Mouse (Mus musculus) kidney, postnatal 4 days (tissue): ENCODE measurements around the gene Mreg.
A peak's percentile ranks its signal among the peaks of the same experiment; 100 is the strongest.

Source experiments
- DNase-seq, 2 experiments: peaks; one replicate each; pipeline ENCODE4 v3.0.0; 2021; ENCODE audit warnings: mixed read lengths in 2 of 2

Mreg gene

DNA sequence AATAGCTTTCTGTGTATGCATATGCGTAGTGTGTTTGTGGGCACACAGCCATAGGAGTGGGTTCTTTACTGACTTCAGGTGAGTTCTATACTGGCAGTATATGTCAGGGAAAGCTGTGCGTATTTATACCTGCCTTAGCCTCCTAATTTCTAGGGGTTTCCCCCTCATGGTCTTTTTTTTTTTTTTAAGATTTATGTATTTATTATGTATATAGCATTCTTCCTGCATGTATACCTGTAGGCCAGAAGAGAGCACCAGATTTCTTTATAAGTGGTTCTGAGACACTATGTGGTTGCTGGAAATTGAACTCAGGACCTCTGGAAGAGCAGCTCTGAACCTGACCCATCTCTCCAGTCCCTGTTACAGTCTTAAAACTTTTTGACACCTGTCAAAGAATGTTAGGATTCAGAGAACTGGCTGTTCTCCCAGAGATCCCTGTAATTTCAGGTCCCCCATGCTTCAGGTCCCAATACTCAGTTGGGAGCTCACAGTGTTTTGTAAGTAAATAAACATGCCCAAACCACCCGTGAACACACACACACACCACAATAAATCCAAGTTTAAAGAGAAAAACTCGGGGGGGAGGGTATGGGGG lies 14.9 kb upstream of the Mreg start:
- DNase-seq = no peak

GRCm38 (mm10) chr1:72226172-72226886 lies 14.2 kb upstream of the Mreg start:
- DNase-seq = peak; percentile 33 to 56

DNA sequence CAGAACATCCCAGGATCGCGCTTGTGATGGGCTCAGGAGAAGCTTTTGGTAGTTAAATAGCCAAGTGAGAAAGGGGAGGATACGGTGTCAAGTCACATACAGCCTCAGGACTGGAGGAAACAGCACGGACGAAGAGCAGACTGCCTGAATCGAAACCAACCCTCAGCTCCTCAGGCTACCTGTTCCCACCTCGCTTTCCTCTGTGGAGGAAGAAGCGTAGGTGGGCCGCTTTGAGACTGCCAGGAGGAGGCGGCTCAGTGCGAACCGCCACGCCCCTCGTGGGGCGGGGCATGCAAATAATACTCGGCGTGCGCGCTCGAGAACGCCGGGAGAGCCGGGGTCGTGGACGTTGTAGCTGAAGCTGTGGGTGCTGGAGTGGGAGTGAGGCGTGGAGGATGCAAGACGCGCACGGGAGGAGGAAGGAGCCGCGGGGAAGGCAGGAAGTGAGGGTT lies 13.6 kb upstream of the Mreg start:
- peak; percentile 88 to 91 for DNase-seq

DNA sequence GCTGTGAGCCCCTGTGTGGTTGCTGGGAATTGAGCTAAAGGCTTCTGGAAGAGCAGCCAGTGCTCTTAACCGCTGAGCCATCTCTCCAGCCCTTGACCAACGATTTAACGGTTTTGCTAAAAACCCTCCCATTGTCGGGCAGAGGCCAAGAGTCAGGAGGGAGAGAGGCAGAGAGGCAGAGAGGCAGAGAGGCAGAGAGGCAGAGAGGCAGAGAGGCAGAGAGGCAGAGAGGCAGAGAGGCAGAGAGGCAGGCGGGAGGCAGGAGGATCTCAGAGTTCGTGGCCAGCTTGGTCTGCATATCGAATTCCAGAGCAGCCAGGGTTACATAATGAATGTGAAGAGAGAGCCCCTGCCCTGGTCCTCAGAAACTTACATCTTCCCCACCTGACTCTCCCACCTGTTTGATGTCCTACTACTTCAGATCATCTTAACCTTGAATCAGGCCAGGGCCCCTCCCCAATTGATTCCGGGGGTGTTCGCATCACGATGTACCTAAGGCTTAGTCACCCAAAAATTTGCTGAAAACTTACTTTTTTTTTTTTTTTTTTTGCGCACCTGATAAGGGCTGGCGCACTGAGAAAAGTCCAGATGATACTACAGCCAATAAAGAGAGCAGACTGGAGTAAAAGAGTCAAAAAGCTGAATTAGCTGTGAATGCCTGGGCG lies 13.1 kb upstream of the Mreg start:
- DNase-seq = peak in 1 of 2 experiments; percentile 17

DNA sequence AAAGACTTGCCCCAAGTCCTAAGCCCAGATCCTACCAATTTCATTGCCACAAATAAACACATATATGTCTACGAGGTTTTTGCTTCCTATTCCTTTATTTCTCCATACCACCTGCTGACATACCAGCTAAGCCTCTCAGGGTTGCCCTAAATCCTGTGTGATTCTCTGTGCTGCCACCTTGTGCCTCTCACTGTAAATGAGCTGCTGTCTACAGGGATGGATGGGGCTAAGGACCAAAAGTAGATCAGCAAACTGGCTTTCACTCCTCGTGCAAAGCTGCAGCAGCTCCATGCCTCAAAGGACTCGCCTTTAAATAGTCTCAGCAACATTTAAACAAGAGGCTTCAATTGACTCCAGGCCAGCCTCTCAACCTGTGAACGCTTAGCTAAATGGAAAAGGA lies 7.9 kb upstream of the Mreg start:
- peak in 1 of 2 experiments; percentile 29 for DNase-seq

- DNase-seq = no peak
Measured at GRCm38 (mm10) chr1:72219116-72219515, 7.0 kb upstream of the Mreg start.

GRCm38 (mm10) chr1:72218626-72219025 lies 6.5 kb upstream of the Mreg start:
- DNase-seq = no peak

- no peak for DNase-seq
Measured at GRCm38 (mm10) chr1:72216761-72217160, 4.7 kb upstream of the Mreg start.

DNA sequence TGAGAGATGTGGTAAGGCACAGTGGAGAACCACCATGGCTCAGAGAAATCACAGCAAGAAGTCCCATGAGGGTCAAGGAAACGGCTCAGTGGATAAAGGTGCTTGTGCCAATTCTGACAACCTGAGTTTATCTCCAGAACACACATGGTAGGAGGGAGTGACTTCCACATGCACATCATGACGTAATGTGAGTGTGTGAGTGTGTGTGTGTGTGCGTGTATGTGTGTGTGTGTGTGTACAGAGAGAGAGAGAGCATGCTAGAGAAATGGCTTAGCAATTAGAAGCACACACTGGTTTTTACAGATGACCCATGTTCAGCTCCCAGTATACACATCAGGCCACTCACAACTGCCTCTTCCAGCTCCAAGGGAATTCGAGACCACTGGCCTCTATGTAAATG lies 3.1 kb upstream of the Mreg start:
- DNase-seq = no peak

GRCm38 (mm10) chr1:72214470-72214961 lies 2.4 kb upstream of the Mreg start:
- DNase-seq = no peak

DNA sequence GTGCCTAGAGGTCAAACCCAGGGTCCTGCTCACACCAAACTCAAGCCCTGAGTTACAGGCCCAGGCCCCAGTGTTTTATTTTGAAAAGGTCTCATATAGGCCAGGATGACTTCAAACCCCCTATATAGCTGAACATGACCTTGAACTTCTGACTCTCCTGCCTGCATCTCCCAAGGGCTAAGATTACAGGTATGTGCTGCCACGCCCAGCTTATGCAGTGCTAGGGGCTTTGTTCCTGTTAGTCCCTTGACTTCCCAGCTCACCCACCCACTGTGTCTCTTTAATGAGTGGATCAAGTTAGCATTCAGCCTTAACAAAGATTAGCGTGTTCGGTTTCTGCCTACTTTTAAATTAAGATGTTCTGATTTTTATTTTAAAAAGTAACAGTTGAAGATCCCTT lies 1.8 kb upstream of the Mreg start:
- DNase-seq = no peak

DNA sequence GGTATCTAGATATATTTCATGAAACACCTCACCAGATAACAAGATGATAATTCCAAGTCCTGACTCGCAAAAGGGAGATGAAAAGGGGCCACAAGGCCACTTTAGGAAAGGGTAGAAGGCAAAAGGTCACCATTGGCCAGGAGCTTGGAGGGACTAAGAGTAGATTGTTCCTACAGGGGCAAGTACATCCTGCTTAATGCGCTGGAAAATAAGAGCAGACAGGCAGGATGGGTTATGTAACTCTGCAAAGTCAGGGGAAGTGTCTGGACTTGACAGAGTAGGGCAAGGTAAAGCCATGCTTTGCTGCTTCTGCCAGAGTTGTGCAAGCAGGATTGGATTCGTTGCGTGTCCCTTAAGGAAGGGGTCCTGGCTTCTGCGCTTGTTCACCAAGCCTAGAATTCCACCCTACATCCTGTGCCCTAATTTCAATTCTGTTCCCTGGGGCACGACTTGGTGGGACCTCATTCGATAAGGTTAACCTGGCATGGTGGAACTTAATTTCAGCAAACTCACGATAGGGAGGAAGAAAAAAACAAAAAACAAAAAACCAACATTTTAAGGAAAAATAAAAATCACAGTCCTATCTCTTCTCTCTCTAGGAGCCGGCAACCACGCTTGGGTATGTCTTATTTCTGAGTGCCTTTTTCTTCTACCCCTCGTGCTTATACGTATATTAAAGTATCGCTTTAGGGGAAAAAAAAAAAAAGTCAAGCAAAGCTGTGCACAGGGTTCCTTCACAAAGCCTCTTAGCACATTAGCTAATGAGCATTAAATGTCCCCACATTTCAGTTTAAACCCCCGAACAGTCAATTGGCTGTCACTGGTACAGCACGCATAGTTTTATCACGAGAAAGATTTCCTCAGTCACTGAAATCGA lies 1.1 kb downstream of the Mreg start:
- DNase-seq = no peak

DNA sequence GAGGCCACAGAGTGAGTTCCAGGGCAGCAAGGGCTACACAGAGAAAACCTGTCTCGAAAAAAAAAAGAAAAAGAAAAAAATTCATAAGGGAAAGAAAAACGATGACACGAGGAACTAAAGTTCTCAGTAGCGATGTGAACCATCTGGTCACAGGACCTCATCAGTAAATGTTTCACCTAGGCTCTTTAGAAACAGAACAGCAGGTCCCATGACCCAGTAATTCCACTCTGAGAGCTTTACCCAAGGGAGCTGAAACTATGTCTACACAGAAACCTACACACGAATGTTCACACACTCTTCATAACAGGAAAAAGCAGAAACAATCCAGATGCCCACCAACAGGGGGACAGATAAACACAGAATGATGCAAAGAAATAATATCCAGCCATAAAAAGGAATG lies 4.0 kb downstream of the Mreg start:
- DNase-seq = no peak

DNA sequence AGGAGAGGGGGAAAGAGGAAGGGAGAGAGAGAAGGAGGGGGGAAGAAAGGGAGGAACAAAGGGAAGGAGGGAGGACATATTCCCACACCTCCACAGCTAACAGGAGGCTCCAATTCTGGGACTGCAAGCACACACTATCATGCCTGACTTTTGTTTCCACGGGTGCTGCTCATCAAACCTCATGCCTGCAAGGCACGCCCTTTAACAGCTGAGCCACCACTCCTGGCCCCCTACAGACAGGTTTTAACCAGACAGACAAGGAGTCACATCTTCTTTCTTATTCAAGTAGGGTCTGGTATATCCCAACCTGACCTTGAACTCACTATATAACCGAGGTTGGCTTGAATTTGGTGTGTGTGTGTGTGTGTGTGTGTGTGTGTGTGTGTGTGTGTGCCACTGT lies 7.0 kb downstream of the Mreg start:
- no peak for DNase-seq

GRCm38 (mm10) chr1:72203204-72203603 lies 8.9 kb downstream of the Mreg start:
- no peak for DNase-seq

DNA sequence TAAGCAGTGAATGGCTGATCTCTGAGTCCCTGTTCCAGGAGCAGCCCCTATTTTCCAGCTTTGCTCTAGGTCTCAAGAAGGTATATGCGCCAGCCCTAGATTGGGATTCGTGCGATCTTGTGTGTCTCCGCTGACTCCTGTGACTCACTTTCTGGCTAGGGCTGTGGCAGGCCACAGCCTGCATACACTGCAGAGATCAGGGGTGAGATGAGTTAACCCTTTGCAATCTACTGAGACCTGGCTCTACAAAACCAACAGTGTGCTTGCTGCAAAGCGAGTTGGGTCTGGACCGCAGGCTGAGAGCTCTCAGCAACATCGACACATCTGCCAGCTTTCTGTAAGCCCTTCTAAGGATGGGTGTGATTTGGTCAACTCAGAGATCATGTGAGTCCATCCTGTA lies 9.4 kb downstream of the Mreg start:
- no peak for DNase-seq

DNA sequence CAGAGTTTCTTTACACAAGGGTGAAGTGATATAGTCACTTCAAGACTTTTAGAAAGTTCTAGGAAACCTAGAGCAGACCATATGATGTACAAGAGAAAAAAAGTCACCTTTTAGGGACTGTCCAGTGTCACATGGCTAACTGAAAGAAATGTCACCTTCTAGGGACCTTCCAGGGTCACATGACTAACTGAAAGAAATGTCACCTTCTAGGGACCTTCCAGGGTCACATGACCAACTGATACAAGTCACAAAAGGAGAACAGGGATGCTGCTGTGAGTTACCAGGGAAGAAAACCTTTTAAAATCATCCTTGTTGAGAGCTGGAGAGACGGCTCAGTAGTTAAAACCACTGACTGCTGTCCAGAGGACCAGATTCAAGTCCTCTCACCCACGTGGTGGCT lies 10.0 kb downstream of the Mreg start:
- DNase-seq = no peak

DNA sequence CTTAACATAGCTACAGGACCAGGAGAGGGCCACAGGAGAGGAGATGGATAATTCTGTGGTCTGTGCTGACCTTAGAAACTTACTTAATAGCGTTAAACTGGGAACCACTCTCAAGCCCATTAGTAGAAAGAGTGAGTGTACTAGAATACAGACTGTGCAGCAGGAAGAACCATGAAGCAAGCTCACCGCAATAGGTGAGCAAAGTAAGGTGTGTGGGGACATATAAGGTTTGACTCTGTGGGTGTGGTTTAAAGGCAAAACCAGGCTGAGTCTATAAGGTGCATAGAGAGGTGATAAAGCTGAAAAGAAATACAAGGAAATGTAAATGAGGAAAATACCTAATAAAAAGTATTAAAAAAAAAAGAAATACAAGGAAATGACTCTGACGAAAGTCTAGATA lies 11.0 kb downstream of the Mreg start:
- no peak for DNase-seq

DNA sequence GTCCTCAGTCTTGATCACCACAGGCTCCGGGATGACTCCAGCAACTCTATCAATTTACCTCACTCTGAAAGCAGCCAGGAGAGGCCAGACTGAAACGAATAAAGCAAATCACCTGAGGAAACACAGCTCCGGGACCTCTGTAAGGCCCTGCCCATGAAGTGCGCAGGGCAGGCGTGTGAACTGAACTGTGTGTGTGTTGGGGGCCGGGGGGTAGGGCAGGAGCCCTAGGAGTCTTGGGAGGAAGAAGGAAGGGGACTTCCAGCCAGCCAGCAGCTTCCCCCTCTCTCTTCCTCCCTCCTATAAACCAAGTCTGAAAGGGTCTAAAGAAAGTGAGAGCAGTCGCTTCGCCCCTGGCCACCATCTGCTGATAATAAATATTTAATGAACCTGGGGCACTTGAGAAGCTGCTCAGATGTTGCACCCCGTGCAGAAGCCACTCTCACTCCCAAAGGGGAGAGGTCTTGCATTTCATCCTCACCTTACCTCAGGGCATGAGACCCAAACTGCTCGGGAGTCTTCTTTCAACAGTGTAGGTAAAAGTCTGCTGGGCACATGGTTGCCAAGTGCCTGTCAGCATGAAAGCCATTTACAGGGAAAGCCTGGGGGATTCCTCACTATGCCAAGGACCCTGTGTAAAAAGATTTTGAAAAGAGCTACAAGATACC lies 13.8 kb downstream of the Mreg start:
- no peak for DNase-seq

DNA sequence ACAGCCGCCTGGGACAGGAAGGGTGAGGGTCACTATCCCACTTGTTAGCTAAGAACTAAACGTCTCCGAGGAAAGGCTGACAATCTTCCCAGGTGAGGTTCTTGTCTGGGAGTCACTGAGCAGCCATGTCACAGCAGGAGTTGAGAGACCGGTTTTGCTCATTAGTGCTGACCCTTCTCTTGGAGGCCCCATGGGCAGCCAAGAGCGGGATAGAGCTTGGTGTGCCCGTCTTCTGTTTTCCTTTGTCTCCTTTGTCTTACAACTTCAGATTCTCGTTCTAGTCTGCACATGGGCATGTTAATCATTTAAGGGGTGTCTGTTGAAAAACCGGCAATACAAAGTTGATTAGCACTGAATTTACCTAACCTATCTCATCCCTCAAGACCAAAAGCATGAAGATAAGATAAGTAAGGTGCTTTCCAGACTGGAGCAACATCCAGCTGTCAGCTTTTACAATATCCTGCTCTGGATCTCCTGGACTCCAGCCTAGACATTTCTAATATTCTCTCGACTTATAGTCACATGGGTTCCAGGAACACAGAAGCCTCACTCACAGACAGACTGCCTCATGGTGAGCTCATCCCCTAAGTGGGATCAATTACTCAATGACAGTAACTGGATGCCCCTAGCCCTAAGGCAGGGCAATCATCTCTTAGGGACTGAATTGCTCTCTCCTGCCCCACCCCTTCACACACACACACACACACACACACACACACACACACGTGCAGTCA lies 15.3 kb downstream of the Mreg start:
- no peak for DNase-seq

- no peak for DNase-seq
Measured at GRCm38 (mm10) chr1:72196123-72196522, 16.0 kb downstream of the Mreg start.

DNA sequence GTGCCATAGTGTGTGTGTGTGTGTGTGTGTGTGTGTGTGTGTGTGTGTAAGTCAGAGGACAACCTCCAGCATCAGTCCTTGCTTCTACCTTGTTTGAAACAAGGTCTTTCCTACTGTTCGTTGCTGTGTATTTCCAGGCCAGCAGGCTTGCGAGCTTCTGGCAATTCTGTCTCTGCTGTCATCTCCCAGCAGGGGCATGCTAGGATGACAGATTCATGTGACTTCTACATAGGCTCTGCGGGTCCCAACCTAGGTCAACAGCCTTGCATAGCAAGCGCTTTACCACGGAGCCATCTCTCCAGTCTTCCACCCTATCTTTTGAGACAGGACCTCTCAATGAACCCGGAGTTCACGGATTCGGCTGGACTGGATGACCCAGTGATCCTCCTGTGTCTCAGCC lies 20.7 kb downstream of the Mreg start:
- no peak for DNase-seq
